Mouse (Mus musculus) large intestine, adult 2 months (tissue): ENCODE data around the gene Pik3cd. TPM values are rescaled to one million over a fixed set of nuclear protein-coding genes. Genes with fewer than 3 reads are reported as not detected.
A peak's percentile ranks its signal among the peaks of the same experiment; 100 is the strongest.
"Not testable (repeated sequence)": the region's sequence is repeated elsewhere in the genome, so short reads cannot be mapped to it uniquely, and the experiment has no call there.

ENCODE experiments used
- DNase-seq: peaks from one replicate; pipeline ENCODE4 v3.0.0-alpha.2; 2012; ENCODE audit warnings: low read depth, low spot score
- WGBS: fragments of 180-500 bp; shearing (Covaris S2); methylation state at CpG from one replicate; pipeline ENCODE4 v1.1.7; 2018; 5-methylcytosine and 5-hydroxymethylcytosine counted together
- polyA plus RNA-seq: library from polyadenylated mRNA; depleted of rRNA; stranded (reverse); fragments of >200 nt; gene quantifications from 2 replicates; pipeline ENCODE4 v1.2.3, GENCODE M21; 2012; rRNA removed

Gene Pik3cd
- 11.4 and 15.1 TPM in 2 replicates for polyA plus RNA-seq

DNA sequence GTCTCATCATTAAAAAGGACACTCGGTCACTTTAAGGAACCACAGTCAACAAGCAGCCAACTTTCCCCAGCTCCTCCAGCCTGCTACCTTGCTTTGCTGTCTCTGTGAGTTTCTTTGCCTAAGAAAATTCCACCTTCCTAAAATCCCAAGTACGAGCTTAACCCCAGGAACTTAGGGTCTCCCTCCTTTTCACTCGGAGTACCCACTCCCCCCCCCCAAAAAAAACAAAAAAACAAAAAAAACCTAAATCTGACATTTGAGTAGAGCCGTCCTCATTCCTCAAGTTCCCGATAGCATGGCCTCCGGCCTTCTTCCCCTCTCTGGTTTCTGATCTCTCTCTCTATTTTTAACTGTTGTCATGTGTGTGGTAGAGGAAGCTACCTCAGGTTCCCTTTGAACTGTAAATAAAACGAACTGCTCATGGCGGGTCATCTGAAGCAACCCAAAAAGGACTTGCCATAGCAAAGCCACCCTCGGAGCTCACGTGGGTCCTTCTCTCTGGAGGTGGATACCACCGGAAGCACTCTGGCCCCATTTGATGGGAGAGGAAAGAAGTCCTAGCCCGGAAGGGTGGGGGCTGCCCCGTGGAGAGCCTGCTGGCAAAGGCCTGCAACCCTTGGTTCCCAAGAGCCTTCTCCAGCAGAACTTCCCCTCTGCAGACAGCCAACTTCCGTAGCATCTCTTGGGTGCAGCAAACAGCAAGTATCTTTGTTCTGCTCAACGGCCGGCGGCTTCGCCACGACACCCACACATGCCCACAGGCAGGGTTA is at the start of gene Pik3cd:
TSS of gene Pik3cd (minus strand) at position 362 of the 770 bp plus-strand sequence.
- DNase-seq: no peak
- WGBS: 64% methylated on average over 19 of the region's 19 CpGs

GRCm38 (mm10) chr4:149750671-149751070 is 48.3 kb upstream of the Pik3cd start:
- DNase-seq: no peak
- WGBS: 84% methylated on average over 5 of the region's 5 CpGs

DNA sequence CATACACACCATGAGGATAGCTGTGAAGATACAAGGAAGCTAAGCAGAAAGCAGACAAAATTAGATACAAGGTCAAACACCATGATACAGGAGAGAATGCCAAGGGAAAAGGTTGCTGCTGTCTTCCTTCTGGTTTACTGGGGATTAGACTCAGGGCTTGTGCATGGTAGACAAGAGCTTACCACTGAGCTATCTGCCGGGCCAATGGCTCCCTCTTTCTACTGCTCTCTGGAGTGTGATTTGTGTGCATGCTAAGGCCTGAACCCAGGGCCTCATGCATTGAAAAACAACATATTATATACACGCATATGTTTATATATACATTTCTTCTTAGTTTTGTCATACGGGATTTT is 47.3 kb upstream of the Pik3cd start:
- DNase-seq: not testable (repeated sequence)
- WGBS: 90% methylated on average over 3 of the region's 3 CpGs

DNA sequence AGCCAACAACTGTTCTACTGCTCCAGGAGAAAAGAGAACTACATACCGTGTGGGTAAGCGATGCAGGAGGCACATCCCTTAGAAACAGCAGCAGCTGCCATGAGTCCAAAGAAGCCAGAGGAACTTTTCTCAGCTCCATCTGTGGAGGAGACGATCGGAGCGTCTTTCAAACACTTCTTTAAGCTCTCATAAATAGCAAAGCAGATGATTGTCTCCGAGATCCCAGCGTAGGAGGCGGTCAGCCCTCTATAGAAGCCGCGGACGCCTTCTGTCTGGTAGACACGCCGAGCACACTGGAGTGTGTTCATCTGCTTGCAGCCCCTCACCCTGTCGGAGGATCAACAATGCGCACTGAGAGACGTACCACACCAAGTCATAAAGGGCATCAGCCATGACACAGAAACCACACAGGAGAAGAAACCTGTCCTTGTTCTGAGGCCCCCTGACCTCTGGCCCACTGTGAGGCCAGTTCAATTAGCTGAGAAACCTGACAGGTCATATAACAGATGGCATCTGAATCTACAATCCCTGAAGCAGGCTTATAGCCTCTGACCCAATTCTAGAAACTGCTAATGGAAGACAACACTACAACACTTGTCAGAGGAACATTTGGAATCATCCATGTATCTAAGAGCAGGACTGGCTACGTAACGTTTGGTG is 46.8 kb upstream of the Pik3cd start:
- no peak for DNase-seq
- 93% methylated on average over 18 of the region's 18 CpGs for WGBS

GRCm38 (mm10) chr4:149744119-149744518 is 41.7 kb upstream of the Pik3cd start:
- DNase-seq: no peak
- 89% methylated on average over 7 of the region's 7 CpGs for WGBS

GRCm38 (mm10) chr4:149742011-149742530 is 39.7 kb upstream of the Pik3cd start:
- 91% methylated on average over 14 of the region's 14 CpGs for WGBS
- DNase-seq: no peak

DNA sequence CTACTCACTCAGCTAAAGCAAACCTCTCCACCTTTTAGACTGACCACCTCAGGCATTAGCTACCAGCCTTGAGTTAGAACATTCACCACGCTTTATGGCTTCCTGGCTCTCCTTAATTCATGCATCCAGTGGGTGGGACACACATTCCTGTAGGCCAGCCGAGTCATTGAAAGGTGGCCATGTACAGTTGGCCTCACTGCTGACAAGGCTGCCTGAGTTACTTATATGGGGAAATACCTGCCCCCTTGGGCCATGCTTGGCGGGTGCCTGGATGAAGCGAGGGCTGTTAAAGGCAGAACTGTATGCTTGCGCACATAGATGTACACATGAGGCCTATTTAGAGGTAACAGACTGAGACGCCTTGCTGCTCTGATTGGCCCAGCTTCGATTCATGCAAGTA is 37.9 kb upstream of the Pik3cd start:
- 74% methylated on average over 7 of the region's 7 CpGs for WGBS
- DNase-seq: no peak

GRCm38 (mm10) chr4:149739478-149739877 is 37.1 kb upstream of the Pik3cd start:
- WGBS: 75% methylated on average over 5 of the region's 5 CpGs
- no peak for DNase-seq

- peak; percentile 73 for DNase-seq
- under 1% methylated on average over 97 of the region's 97 CpGs for WGBS
These were observed 35.3 kb upstream of the Pik3cd start, which contains the start of gene Tmem201 for GRCm38 (mm10) chr4:149737383-149738324. Tmem201 (minus strand) TSS chr4:149738044.

DNA sequence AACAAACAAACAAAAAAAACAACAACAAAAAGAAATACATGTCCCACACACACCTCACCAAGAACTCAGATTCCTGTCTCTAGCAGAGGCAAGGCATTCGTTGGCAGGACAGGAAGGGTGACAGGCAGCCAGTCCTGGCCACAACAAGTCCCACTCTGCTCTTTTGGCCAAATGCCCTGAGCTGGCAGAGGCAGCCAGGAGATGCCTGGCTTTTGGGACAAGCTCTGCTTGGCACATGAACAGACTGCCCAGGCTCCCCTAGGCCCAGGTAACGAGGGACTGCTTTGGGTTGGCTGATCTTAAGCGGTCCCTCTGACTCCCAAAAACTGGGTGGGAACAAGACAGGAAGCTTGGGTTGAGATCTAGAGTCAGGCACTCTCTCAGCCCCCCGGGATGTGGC is 34.2 kb upstream of the Pik3cd start:
- DNase-seq: no peak
- WGBS: 31% methylated on average over 4 of the region's 4 CpGs

DNA sequence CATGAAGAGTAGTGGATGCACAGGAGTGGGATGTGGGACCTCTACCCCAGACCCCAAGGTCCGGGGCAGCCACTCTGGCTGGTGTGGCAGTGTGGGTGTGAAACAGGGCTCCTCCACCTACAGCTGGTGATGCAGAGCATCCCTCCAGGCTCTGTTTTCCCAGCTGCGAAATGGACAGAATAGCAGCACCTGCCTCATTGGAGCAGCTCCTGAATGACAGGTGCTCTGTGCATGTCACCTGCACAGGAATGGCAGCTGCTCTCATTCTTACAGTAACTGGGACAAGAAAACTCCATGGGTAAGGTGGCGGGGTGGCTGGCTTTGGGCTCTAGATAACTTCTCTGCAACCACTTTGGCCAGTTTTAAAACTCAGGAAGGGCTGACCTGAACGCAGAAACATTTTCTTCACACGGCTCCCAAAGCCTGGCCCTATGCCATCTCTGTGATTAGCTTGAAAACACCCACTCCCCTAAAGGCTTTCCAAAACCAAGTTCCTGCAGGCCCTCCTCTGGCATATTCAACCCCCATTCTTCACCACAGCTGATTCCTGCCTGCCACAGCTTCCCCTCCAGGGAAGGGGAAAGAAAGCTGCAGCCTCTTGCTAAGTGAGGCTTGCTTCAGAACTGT is 33.4 kb upstream of the Pik3cd start:
- DNase-seq: no peak
- 66% methylated on average over 5 of the region's 5 CpGs for WGBS

DNA sequence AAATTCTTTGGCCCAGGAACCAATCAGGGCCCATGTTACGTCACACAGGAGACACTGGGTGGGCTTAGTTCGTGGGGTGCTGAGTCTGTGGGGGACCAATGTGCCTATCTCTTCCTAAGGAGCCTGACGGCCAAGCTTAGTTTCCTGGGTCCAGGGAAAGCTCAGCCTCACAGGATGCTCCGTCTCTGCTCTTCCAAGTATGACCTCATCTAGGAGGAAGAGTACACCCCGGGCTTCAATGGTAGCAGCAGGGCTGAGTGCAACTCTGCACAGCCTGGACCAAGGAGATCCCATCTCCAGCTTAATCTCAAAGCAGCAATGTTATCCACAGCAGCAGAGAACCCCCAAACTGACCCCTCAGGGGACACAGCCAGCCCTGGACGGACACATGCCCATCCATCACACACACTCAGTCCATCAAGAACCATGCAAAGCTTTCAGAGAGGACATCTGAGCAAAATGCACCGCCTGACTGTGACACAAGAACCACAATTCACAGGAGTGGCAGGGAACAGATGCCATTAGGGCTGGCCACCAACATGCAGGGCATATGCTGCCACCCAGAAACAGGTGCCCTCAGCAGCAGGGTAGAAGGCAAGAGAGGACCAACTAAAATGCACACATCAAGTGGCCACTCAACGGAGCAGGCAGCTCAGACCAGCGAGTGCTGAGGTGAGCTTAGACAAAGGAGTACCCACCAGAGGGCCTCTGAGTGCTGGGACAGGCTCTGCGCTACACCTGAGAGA is 32.5 kb upstream of the Pik3cd start:
- 79% methylated on average over 10 of the region's 10 CpGs for WGBS
- DNase-seq: no peak

DNA sequence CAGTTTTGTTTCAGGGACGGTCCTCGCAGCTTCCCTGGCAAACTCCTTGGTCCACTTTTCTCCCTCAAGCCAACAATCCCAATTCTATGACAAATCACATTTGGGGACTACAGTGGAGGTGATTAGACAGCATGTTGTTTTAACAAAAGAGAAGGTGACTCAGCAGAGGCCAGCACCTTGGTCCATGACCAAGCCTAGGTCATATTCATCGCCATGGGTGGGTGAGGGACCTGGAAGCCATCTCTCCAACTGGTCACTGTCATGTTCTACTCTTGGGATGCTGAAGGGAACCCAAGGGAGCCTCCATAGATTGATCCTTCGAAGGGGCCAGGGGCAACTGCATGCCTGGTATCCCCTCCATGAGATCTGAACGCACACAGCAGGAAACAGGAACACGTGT is 31.9 kb upstream of the Pik3cd start:
- DNase-seq: no peak
- WGBS: 90% methylated on average over 6 of the region's 6 CpGs

- 85% methylated on average over 6 of the region's 6 CpGs for WGBS
These were observed 31.4 kb upstream of the Pik3cd start for GRCm38 (mm10) chr4:149733748-149734147.

DNA sequence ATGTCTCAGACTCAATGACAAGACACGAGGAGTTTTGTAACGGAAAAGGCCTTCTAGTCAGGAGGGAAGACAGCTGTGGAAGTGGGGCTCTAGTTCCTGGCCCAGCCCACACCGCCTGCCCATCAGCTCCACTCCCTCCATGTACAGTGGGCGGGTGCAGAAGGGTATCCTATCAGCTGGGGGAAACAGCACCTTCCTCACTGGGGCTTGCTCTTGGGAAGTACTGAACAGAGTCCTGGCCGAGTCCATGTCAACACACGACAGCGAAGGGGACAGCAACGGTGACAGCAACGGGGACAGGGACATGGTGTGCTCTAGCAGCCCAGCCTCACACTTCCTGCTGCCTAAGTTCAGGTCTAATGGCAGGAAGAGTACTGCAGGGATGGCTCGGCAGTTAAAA is 30.4 kb upstream of the Pik3cd start:
- WGBS: 56% methylated on average over 10 of the region's 10 CpGs
- DNase-seq: no peak

More at GRCm38 (mm10) chr4:149733748-149734147, 31.4 kb upstream of the Pik3cd start:
- no peak for DNase-seq

- no peak for DNase-seq
- 79% methylated on average over 3 of the region's 3 CpGs for WGBS
These were observed 29.9 kb upstream of the Pik3cd start for GRCm38 (mm10) chr4:149732313-149732712.

GRCm38 (mm10) chr4:149730827-149731226 is 28.5 kb upstream of the Pik3cd start:
- DNase-seq: no peak
- 52% methylated on average over 7 of the region's 7 CpGs for WGBS

- no peak for DNase-seq
- WGBS: 88% methylated on average over 8 of the region's 8 CpGs
These were observed 26.4 kb upstream of the Pik3cd start for GRCm38 (mm10) chr4:149728810-149729209.

GRCm38 (mm10) chr4:149727636-149728035 is 25.3 kb upstream of the Pik3cd start:
- 98% methylated on average over 5 of the region's 5 CpGs for WGBS

More at GRCm38 (mm10) chr4:149727636-149728035, 25.3 kb upstream of the Pik3cd start:
- no peak for DNase-seq
